Mouse (Mus musculus): ENCODE measurements around the gene Cemip2. TPM values are rescaled to one million over a fixed set of nuclear protein-coding genes. Genes with fewer than 3 reads are reported as not detected.

Gene Cemip2
- polyA plus RNA-seq, 1 experiment from 2014 or later = 57.1 TPM

- H3K4me3 ChIP-seq (ENCODE audit: control insufficient read depth in 1 of 2, insufficient read depth in 1 of 2, low read depth in 1 of 2, low read length in 2 of 2) = no peak overlapping the region
- no peaks in the 10 kb centered on the region for H3K27me3 ChIP-seq (ENCODE audit: control insufficient read depth, insufficient read depth, low read length)
- H3K4me2 ChIP-seq (ENCODE audit: low read length) = no peak overlapping the region
- H3K27ac ChIP-seq (replicated peaks in 1 of 2; ENCODE audit: control insufficient read depth in 1 of 2, insufficient read depth in 1 of 2, low read depth in 2 of 2, low read length in 2 of 2) = no peak overlapping the region
- 74% methylated on average over 6 of the region's 6 CpGs for WGBS
- H3K36me3 ChIP-seq (ENCODE audit: control insufficient read depth, insufficient read depth, low read length) = peaks cover 2% of the 10 kb centered on the region; the same call in 1 of the 2 replicates
- peaks cover 10 to 39% of the 10 kb centered on the region in 2 experiments for H3K4me1 ChIP-seq (ENCODE audit: control insufficient read depth in 2 of 2, insufficient read depth in 2 of 2, low read length in 2 of 2)
- no peak overlapping the region for H3K9ac ChIP-seq (ENCODE audit: low read length)
- no peak for ATAC-seq (ENCODE audit: insufficient number of reproducible peaks, insufficient read depth, low FRiP score, low read depth)
- no peaks in the 10 kb centered on the region for H3K9me3 ChIP-seq (ENCODE audit: control insufficient read depth, low read length)
Observed at GRCm38 (mm10) chr19:21787004-21787480, 8.9 kb downstream of the Cemip2 start.

GRCm38 (mm10) chr19:21788999-21789398 lies 10.9 kb downstream of the Cemip2 start:
- no peak for ATAC-seq (ENCODE audit: insufficient number of reproducible peaks, insufficient read depth, low FRiP score, low read depth)
- Histone ChIP-seq H3K4me2 (ENCODE audit: low read length) (peak overlapping the region; percentile 14; the same call in 1 of the 2 replicates), H3K4me3 (ENCODE audit: control insufficient read depth in 1 of 2, insufficient read depth in 1 of 2, low read depth in 1 of 2, low read length in 2 of 2) (no peak overlapping the region), H3K27ac (replicated peaks in 1 of 2; ENCODE audit: control insufficient read depth in 1 of 2, insufficient read depth in 1 of 2, low read depth in 2 of 2, low read length in 2 of 2) (no peak overlapping the region), H3K9ac (ENCODE audit: low read length) (no peak overlapping the region), H3K36me3 (ENCODE audit: control insufficient read depth, insufficient read depth, low read length) (peaks cover 19% of the 10 kb centered on the region), H3K27me3 (ENCODE audit: control insufficient read depth, insufficient read depth, low read length) (no peaks in the 10 kb centered on the region), H3K9me3 (ENCODE audit: control insufficient read depth, low read length) (no peaks in the 10 kb centered on the region), H3K4me1 (ENCODE audit: control insufficient read depth in 2 of 2, insufficient read depth in 2 of 2, low read length in 2 of 2) (peaks cover 10 to 32% of the 10 kb centered on the region in 2 experiments; a peak in 3 of 4 replicates)
- 51% methylated on average over 8 of the region's 8 CpGs for WGBS

- Histone ChIP-seq H3K4me2 (ENCODE audit: low read length) (no peak overlapping the region), H3K27ac (replicated peaks in 1 of 2; ENCODE audit: control insufficient read depth in 1 of 2, insufficient read depth in 1 of 2, low read depth in 2 of 2, low read length in 2 of 2) (no peak overlapping the region), H3K4me3 (ENCODE audit: control insufficient read depth in 1 of 2, insufficient read depth in 1 of 2, low read depth in 1 of 2, low read length in 2 of 2) (no peak overlapping the region), H3K9me3 (ENCODE audit: control insufficient read depth, low read length) (no peaks in the 10 kb centered on the region), H3K36me3 (ENCODE audit: control insufficient read depth, insufficient read depth, low read length) (peaks cover 26% of the 10 kb centered on the region), H3K4me1 (ENCODE audit: control insufficient read depth in 2 of 2, insufficient read depth in 2 of 2, low read length in 2 of 2) (peaks cover 6 to 25% of the 10 kb centered on the region in 2 experiments; a peak in 3 of 4 replicates), H3K27me3 (ENCODE audit: control insufficient read depth, insufficient read depth, low read length) (no peaks in the 10 kb centered on the region), H3K9ac (ENCODE audit: low read length) (no peak overlapping the region)
- WGBS = 78% methylated on average over 6 of the region's 6 CpGs
- no peak for ATAC-seq (ENCODE audit: insufficient number of reproducible peaks, insufficient read depth, low FRiP score, low read depth)
Observed at GRCm38 (mm10) chr19:21789676-21790075, 11.5 kb downstream of the Cemip2 start.

GRCm38 (mm10) chr19:21791386-21791785 lies 13.2 kb downstream of the Cemip2 start:
- Histone ChIP-seq H3K4me2 (ENCODE audit: low read length) (no peak overlapping the region), H3K36me3 (ENCODE audit: control insufficient read depth, insufficient read depth, low read length) (peaks cover 42% of the 10 kb centered on the region), H3K4me1 (ENCODE audit: control insufficient read depth in 2 of 2, insufficient read depth in 2 of 2, low read length in 2 of 2) (peaks cover 4 to 10% of the 10 kb centered on the region in 2 experiments; a peak in 3 of 4 replicates), H3K27me3 (ENCODE audit: control insufficient read depth, insufficient read depth, low read length) (no peaks in the 10 kb centered on the region), H3K4me3 (ENCODE audit: control insufficient read depth in 1 of 2, insufficient read depth in 1 of 2, low read depth in 1 of 2, low read length in 2 of 2) (no peak overlapping the region), H3K9me3 (ENCODE audit: control insufficient read depth, low read length) (no peaks in the 10 kb centered on the region), H3K27ac (replicated peaks in 1 of 2; ENCODE audit: control insufficient read depth in 1 of 2, insufficient read depth in 1 of 2, low read depth in 2 of 2, low read length in 2 of 2) (no peak overlapping the region), H3K9ac (ENCODE audit: low read length) (no peak overlapping the region)
- ATAC-seq (ENCODE audit: insufficient number of reproducible peaks, insufficient read depth, low FRiP score, low read depth) = no peak
- 77% methylated on average over 3 of the region's 3 CpGs for WGBS

GRCm38 (mm10) chr19:21791826-21792225 lies 13.7 kb downstream of the Cemip2 start:
- no peak for ATAC-seq (ENCODE audit: insufficient number of reproducible peaks, insufficient read depth, low FRiP score, low read depth)
- Histone ChIP-seq H3K27me3 (ENCODE audit: control insufficient read depth, insufficient read depth, low read length) (no peaks in the 10 kb centered on the region), H3K4me3 (ENCODE audit: control insufficient read depth in 1 of 2, insufficient read depth in 1 of 2, low read depth in 1 of 2, low read length in 2 of 2) (no peak overlapping the region), H3K27ac (replicated peaks in 1 of 2; ENCODE audit: control insufficient read depth in 1 of 2, insufficient read depth in 1 of 2, low read depth in 2 of 2, low read length in 2 of 2) (no peak overlapping the region), H3K4me1 (ENCODE audit: control insufficient read depth in 2 of 2, insufficient read depth in 2 of 2, low read length in 2 of 2) (peaks cover 4 to 8% of the 10 kb centered on the region in 2 experiments; a peak in 2 of 4 replicates), H3K4me2 (ENCODE audit: low read length) (no peak overlapping the region), H3K36me3 (ENCODE audit: control insufficient read depth, insufficient read depth, low read length) (peaks cover 44% of the 10 kb centered on the region), H3K9me3 (ENCODE audit: control insufficient read depth, low read length) (no peaks in the 10 kb centered on the region), H3K9ac (ENCODE audit: low read length) (no peak overlapping the region)
- 85% methylated on average over 4 of the region's 4 CpGs for WGBS

- Histone ChIP-seq H3K36me3 (ENCODE audit: control insufficient read depth, insufficient read depth, low read length) (peaks cover 49% of the 10 kb centered on the region), H3K9me3 (ENCODE audit: control insufficient read depth, low read length) (no peaks in the 10 kb centered on the region), H3K4me1 (ENCODE audit: control insufficient read depth in 2 of 2, insufficient read depth in 2 of 2, low read length in 2 of 2) (0 out of 4 replicates have a peak, but pooled peaks cover 2 to 9% of the 10 kb centered on the region in 2 experiments), H3K27ac (replicated peaks in 1 of 2; ENCODE audit: control insufficient read depth in 1 of 2, insufficient read depth in 1 of 2, low read depth in 2 of 2, low read length in 2 of 2) (no peak overlapping the region), H3K4me2 (ENCODE audit: low read length) (no peak overlapping the region), H3K27me3 (ENCODE audit: control insufficient read depth, insufficient read depth, low read length) (no peaks in the 10 kb centered on the region), H3K4me3 (ENCODE audit: control insufficient read depth in 1 of 2, insufficient read depth in 1 of 2, low read depth in 1 of 2, low read length in 2 of 2) (no peak overlapping the region), H3K9ac (ENCODE audit: low read length) (no peak overlapping the region)
- 87% methylated on average over 26 of the region's 26 CpGs for WGBS
- ATAC-seq (ENCODE audit: insufficient number of reproducible peaks, insufficient read depth, low FRiP score, low read depth) = no peak
Observed at GRCm38 (mm10) chr19:21792587-21793175, 14.5 kb downstream of the Cemip2 start.

GRCm38 (mm10) chr19:21794569-21794968 lies 16.4 kb downstream of the Cemip2 start:
- Histone ChIP-seq H3K36me3 (ENCODE audit: control insufficient read depth, insufficient read depth, low read length) (peaks cover 68% of the 10 kb centered on the region), H3K4me2 (ENCODE audit: low read length) (no peak overlapping the region), H3K9me3 (ENCODE audit: control insufficient read depth, low read length) (no peaks in the 10 kb centered on the region), H3K27me3 (ENCODE audit: control insufficient read depth, insufficient read depth, low read length) (no peaks in the 10 kb centered on the region), H3K4me1 (ENCODE audit: control insufficient read depth in 2 of 2, insufficient read depth in 2 of 2, low read length in 2 of 2) (peaks cover 7 to 22% of the 10 kb centered on the region in 2 experiments), H3K27ac (replicated peaks in 1 of 2; ENCODE audit: control insufficient read depth in 1 of 2, insufficient read depth in 1 of 2, low read depth in 2 of 2, low read length in 2 of 2) (no peak overlapping the region), H3K4me3 (ENCODE audit: control insufficient read depth in 1 of 2, insufficient read depth in 1 of 2, low read depth in 1 of 2, low read length in 2 of 2) (no peak overlapping the region), H3K9ac (ENCODE audit: low read length) (no peak overlapping the region)
- WGBS = 92% methylated on average over 3 of the region's 3 CpGs
- ATAC-seq (ENCODE audit: insufficient number of reproducible peaks, insufficient read depth, low FRiP score, low read depth) = no peak

- Histone ChIP-seq H3K9me3 (ENCODE audit: control insufficient read depth, low read length) (no peaks in the 10 kb centered on the region), H3K4me1 (ENCODE audit: control insufficient read depth in 2 of 2, insufficient read depth in 2 of 2, low read length in 2 of 2) (peaks cover 11 to 28% of the 10 kb centered on the region in 2 experiments), H3K27me3 (ENCODE audit: control insufficient read depth, insufficient read depth, low read length) (no peaks in the 10 kb centered on the region), H3K4me2 (ENCODE audit: low read length) (no peak overlapping the region), H3K36me3 (ENCODE audit: control insufficient read depth, insufficient read depth, low read length) (peaks cover 86% of the 10 kb centered on the region), H3K9ac (ENCODE audit: low read length) (no peak overlapping the region), H3K4me3 (ENCODE audit: control insufficient read depth in 1 of 2, insufficient read depth in 1 of 2, low read depth in 1 of 2, low read length in 2 of 2) (no peak overlapping the region), H3K27ac (replicated peaks in 1 of 2; ENCODE audit: control insufficient read depth in 1 of 2, insufficient read depth in 1 of 2, low read depth in 2 of 2, low read length in 2 of 2) (no peak overlapping the region)
- 77% methylated on average over 5 of the region's 5 CpGs for WGBS
- ATAC-seq (ENCODE audit: insufficient number of reproducible peaks, insufficient read depth, low FRiP score, low read depth) = no peak
Observed at GRCm38 (mm10) chr19:21796333-21796732, 18.2 kb downstream of the Cemip2 start.
